27 mouse cellular contexts compared by ENCODE assay signal in the genomic region with DNA sequence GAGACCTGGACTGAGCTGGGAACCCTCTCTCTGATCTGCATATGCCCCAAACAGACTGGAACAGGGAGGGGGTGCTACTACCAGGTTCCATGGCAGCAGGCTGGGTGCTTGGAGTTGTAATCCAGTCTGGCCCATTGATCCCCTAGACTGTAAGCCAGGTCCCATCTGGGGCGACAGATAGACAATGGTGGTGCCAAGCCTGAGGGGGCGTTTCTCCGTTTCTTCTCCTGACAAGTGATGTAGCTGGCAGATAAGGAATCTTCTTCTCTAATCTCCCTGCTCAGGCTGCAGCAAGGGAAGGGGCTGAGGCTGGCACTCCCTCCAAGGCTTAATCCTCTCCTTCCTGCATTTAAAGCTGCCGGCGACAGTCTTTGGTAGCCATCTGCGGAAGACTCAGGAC. TPM values are rescaled to one million over a fixed set of nuclear protein-coding genes. Genes with fewer than 3 reads are reported as not detected.
"Had no signal": no experiment of that assay in that cellular context is flagged by ENCODE, and none has a peak within 500 bp of the region (broad histone marks: within the 10 kb centered on the region; RNA-seq: fewer than 3 reads in every experiment).

No protein-coding gene starts in this region.

- ATAC-seq: hindbrain, embryonic 16.5 days; inflammation-experienced regulatory T-cells, adult 6 months; intestine, embryonic 15.5 days; intestine, postnatal 0 days had no signal

- H3K9me3 ChIP-seq: heart, embryonic 10.5 days; hindbrain, embryonic 12.5 days; intestine, embryonic 15.5 days; limb, embryonic 10.5 days; limb, embryonic 12.5 days; liver, embryonic 13.5 days had no signal

- H3K36me3 ChIP-seq: heart, embryonic 10.5 days; heart, embryonic 12.5 days; hindbrain, embryonic 10.5 days; hindbrain, embryonic 12.5 days; intestine, embryonic 15.5 days; limb, embryonic 10.5 days; limb, embryonic 12.5 days; liver, embryonic 13.5 days had no signal

- DNase-seq: gastrocnemius, adult 2 months; gastrocnemius, postnatal 10 days; gastrocnemius, postnatal 25 days; heart, adult 18-20 months; heart, postnatal 10 days; heart, postnatal 4 days; kidney, adult 18-20 months; kidney, postnatal 10 days; kidney, postnatal 25 days; kidney, postnatal 4 days; liver; liver, embryonic 13.5 days had no signal

- H3K4me2 ChIP-seq: heart, embryonic 12.5 days; hindbrain, embryonic 12.5 days; hindbrain, embryonic 14.5 days; intestine, embryonic 15.5 days; limb, embryonic 12.5 days; liver, embryonic 11.5 days; liver, embryonic 13.5 days had no signal

- H3K4me3 ChIP-seq: gastrocnemius, adult 2 months; heart, embryonic 10.5 days; heart, embryonic 12.5 days; hindbrain, embryonic 10.5 days; hindbrain, embryonic 12.5 days; intestine, embryonic 15.5 days; layer of hippocampus, adult 2 months; left cerebral cortex, adult 2 months; limb, embryonic 10.5 days; limb, embryonic 12.5 days; liver, embryonic 13.5 days had no signal

- H3K27ac ChIP-seq: gastrocnemius, adult 2 months; heart, embryonic 10.5 days; hindbrain, embryonic 10.5 days; hindbrain, embryonic 12.5 days; hindbrain, embryonic 14.5 days; intestine, embryonic 15.5 days; layer of hippocampus, adult 2 months; left cerebral cortex, adult 2 months; limb, embryonic 12.5 days; liver, embryonic 13.5 days had no signal

- H3K9ac ChIP-seq: heart, embryonic 12.5 days; hindbrain, embryonic 12.5 days; hindbrain, embryonic 14.5 days; intestine, embryonic 15.5 days; limb, embryonic 12.5 days; liver, embryonic 13.5 days had no signal

RNA-seq across cellular contexts. Expression of a gene that starts 37.1 kb away (rescaled TPM):
- total RNA-seq: granulocyte monocyte progenitor cell, adult 5-6 weeks had no signal
- polyA plus RNA-seq: heart, embryonic 12.5 days; inflammation-experienced regulatory T-cells, adult 6 months; liver, embryonic 13.5 days had no signal
